In genomic region chr2:69936331-69936730, GRCm38 (mm10) we compare ENCODE assay signal across 22 mouse cellular contexts. TPM values are rescaled to one million over a fixed set of nuclear protein-coding genes. Genes with fewer than 3 reads are reported as not detected.
DNase-seq lines count a peak whose midpoint lies in the region; ATAC-seq and TF ChIP-seq lines count a peak whose summit lies in the region.
"Had no signal": no experiment of that assay in that cellular context is flagged by ENCODE, and none has a peak within 500 bp of the region (broad histone marks: within the 10 kb centered on the region; RNA-seq: fewer than 3 reads in every experiment).

No protein-coding gene starts in this region.

- no peak overlapping the region for H3K4me2 ChIP-seq in liver, embryonic 13.5 days
- H3K4me2 ChIP-seq in liver, postnatal 0 days (ENCODE audit: low read depth, low read length): no peak overlapping the region
- no peak overlapping the region for H3K4me2 ChIP-seq in midbrain, embryonic 11.5 days
- no peak overlapping the region for H3K4me2 ChIP-seq in midbrain, embryonic 14.5 days (ENCODE audit: low read length)
- H3K4me2 ChIP-seq: embryonic facial prominence, embryonic 12.5 days; forebrain, embryonic 13.5 days; forebrain, embryonic 15.5 days had no signal

- WGBS in liver, embryonic 13.5 days (ENCODE audit: insufficient replicate concordance): 63% methylated on average over 5 of the region's 5 CpGs
- WGBS in liver, postnatal 0 days (ENCODE audit: insufficient replicate concordance): 79% methylated on average over 5 of the region's 5 CpGs
- WGBS in midbrain, embryonic 11.5 days: 94% methylated on average over 5 of the region's 5 CpGs
- 95% methylated on average over 5 of the region's 5 CpGs for WGBS in midbrain, embryonic 14.5 days

- intact Hi-C loops in left cerebral cortex, postnatal 4 days (cut with DNase I): no loop called here

- H3K9ac ChIP-seq in liver, embryonic 13.5 days: no peak overlapping the region
- H3K9ac ChIP-seq in liver, postnatal 0 days (replicated peaks): no peak overlapping the region
- no peak overlapping the region for H3K9ac ChIP-seq in midbrain, embryonic 11.5 days (ENCODE audit: low read length)
- H3K9ac ChIP-seq in midbrain, embryonic 14.5 days (replicated peaks; ENCODE audit: low read length): no peak overlapping the region
- H3K9ac ChIP-seq: embryonic facial prominence, embryonic 12.5 days; forebrain, embryonic 13.5 days; forebrain, embryonic 15.5 days; forebrain, postnatal 0 days had no signal

- no peak for TF ChIP-seq CTCF in liver, postnatal 0 days (IDR thresholded peaks at IDR 0.05; ENCODE audit: low read depth)

- H3K27me3 ChIP-seq in liver, embryonic 13.5 days: no peaks in the 10 kb centered on the region
- H3K27me3 ChIP-seq in liver, postnatal 0 days (ENCODE audit: insufficient read depth, low read length): no peaks in the 10 kb centered on the region
- no peaks in the 10 kb centered on the region for H3K27me3 ChIP-seq in midbrain, embryonic 11.5 days (ENCODE audit: control insufficient read depth, insufficient read depth, low read length)
- no peaks in the 10 kb centered on the region for H3K27me3 ChIP-seq in midbrain, embryonic 14.5 days (ENCODE audit: control insufficient read depth, insufficient read depth, low read length)
- H3K27me3 ChIP-seq: embryonic facial prominence, embryonic 12.5 days; forebrain, embryonic 13.5 days; forebrain, embryonic 15.5 days had no signal

- ATAC-seq in liver, embryonic 13.5 days (ENCODE audit: low read depth): peak; percentile 52
- ATAC-seq in liver, postnatal 0 days: no peak
- no peak for ATAC-seq in midbrain, embryonic 11.5 days (ENCODE audit: low FRiP score)
- no peak for ATAC-seq in midbrain, embryonic 14.5 days (ENCODE audit: low FRiP score, low TSS enrichment)
- 0 out of 2 replicates have a peak, but pooled peaks have one; percentile 47 for ATAC-seq in erythroid progenitor cell, adult 5-6 weeks (replicated peaks; ENCODE audit: low FRiP score, poor library complexity, severe bottlenecking)
- peak; percentile 45 for ATAC-seq in megakaryocyte-erythroid progenitor cell, adult 5-6 weeks (replicated peaks; ENCODE audit: low FRiP score, low TSS enrichment, poor library complexity, severe bottlenecking)
- ATAC-seq: forebrain, embryonic 13.5 days; forebrain, embryonic 15.5 days; forebrain, postnatal 0 days had no signal

- TF ChIP-seq EP300 in liver, postnatal 0 days (IDR thresholded peaks at IDR 0.05; ENCODE audit: low read depth): no peak

- no peaks in the 10 kb centered on the region for H3K9me3 ChIP-seq in liver, embryonic 13.5 days (replicated peaks)
- no peaks in the 10 kb centered on the region for H3K9me3 ChIP-seq in liver, postnatal 0 days (ENCODE audit: low read length)
- no peaks in the 10 kb centered on the region for H3K9me3 ChIP-seq in midbrain, embryonic 11.5 days (ENCODE audit: control insufficient read depth, low read length)
- H3K9me3 ChIP-seq in midbrain, embryonic 14.5 days (ENCODE audit: control insufficient read depth, low read length): no peaks in the 10 kb centered on the region
- H3K9me3 ChIP-seq: embryonic facial prominence, embryonic 10.5 days; embryonic facial prominence, embryonic 12.5 days; forebrain, embryonic 13.5 days; forebrain, embryonic 15.5 days had no signal

- H3K27ac ChIP-seq in liver, embryonic 13.5 days: no peak overlapping the region
- H3K27ac ChIP-seq in liver, postnatal 0 days (ENCODE audit: low read depth): no peak overlapping the region
- H3K27ac ChIP-seq in midbrain, embryonic 11.5 days (ENCODE audit: low read depth, low read length): no peak overlapping the region
- no peak overlapping the region for H3K27ac ChIP-seq in midbrain, embryonic 14.5 days (replicated peaks; ENCODE audit: low read depth, low read length)
- H3K27ac ChIP-seq: embryonic facial prominence, embryonic 10.5 days; embryonic facial prominence, embryonic 12.5 days; forebrain, embryonic 13.5 days; forebrain, embryonic 15.5 days had no signal

- DNase-seq in liver, embryonic 13.5 days: peak; percentile 5
- DNase-seq in liver, postnatal 0 days: no peak
- DNase-seq in midbrain, embryonic 11.5 days (ENCODE audit: low spot score, missing footprints): peak; percentile 76
- DNase-seq in midbrain, embryonic 14.5 days: no peak
- DNase-seq in adipocyte (ENCODE audit: low spot score): no peak
- DNase-seq in left cerebral cortex, postnatal 4 days: no peak
- DNase-seq: adrenal gland, adult 2 months; adrenal gland, postnatal 10 days; adrenal gland, postnatal 25 days; cerebellum, adult 11 months; cerebellum, adult 18-20 months; cerebellum, adult 8-10 months; cerebellum, adult 9-11 months; cerebellum, postnatal 25 days; forebrain, postnatal 0 days had no signal

- H3K4me3 ChIP-seq in liver, embryonic 13.5 days (replicated peaks): no peak overlapping the region
- H3K4me3 ChIP-seq in liver, postnatal 0 days (ENCODE audit: low read depth, low read length): no peak overlapping the region
- H3K4me3 ChIP-seq in midbrain, embryonic 11.5 days (ENCODE audit: low read depth, low read length): no peak overlapping the region
- no peak overlapping the region for H3K4me3 ChIP-seq in midbrain, embryonic 14.5 days (replicated peaks; ENCODE audit: low read depth, low read length)
- H3K4me3 ChIP-seq: embryonic facial prominence, embryonic 10.5 days; embryonic facial prominence, embryonic 12.5 days; erythroblast, embryonic 14.5 days; forebrain, embryonic 13.5 days; forebrain, embryonic 15.5 days had no signal

- H3K4me1 ChIP-seq in liver, embryonic 13.5 days (replicated peaks): peaks cover 24% of the 10 kb centered on the region
- no peaks in the 10 kb centered on the region for H3K4me1 ChIP-seq in liver, postnatal 0 days (ENCODE audit: insufficient read depth)
- no peaks in the 10 kb centered on the region for H3K4me1 ChIP-seq in midbrain, embryonic 11.5 days (ENCODE audit: control insufficient read depth, insufficient read depth, low read length)
- no peaks in the 10 kb centered on the region for H3K4me1 ChIP-seq in midbrain, embryonic 14.5 days (ENCODE audit: control insufficient read depth, insufficient read depth, low read length)
- H3K4me1 ChIP-seq: embryonic facial prominence, embryonic 12.5 days; forebrain, embryonic 13.5 days; forebrain, embryonic 15.5 days had no signal

- H3K36me3 ChIP-seq in liver, embryonic 13.5 days: peaks cover 27% of the 10 kb centered on the region
- H3K36me3 ChIP-seq in liver, postnatal 0 days (replicated peaks; ENCODE audit: insufficient read depth, low read length): peaks cover 15% of the 10 kb centered on the region
- H3K36me3 ChIP-seq in midbrain, embryonic 11.5 days (ENCODE audit: control insufficient read depth, insufficient read depth, low read length): no peaks in the 10 kb centered on the region
- H3K36me3 ChIP-seq in midbrain, embryonic 14.5 days (ENCODE audit: control insufficient read depth, insufficient read depth, low read length): peaks cover 32% of the 10 kb centered on the region

RNA-seq across cellular contexts. Expression of gene Ubr3, which starts 39.3 kb away (rescaled TPM):
- 5.1 and 6.0 TPM in 2 replicates for polyA plus RNA-seq in liver, embryonic 13.5 days (2015; fragmentation: Nextera tagmentation; extraction: Ambion mirVana)
- polyA plus RNA-seq in liver, postnatal 0 days (2015; fragmentation: Nextera tagmentation; extraction: Ambion mirVana): 5.7 and 6.0 TPM in 2 replicates
- 17.1 and 18.9 TPM in 2 replicates for polyA plus RNA-seq in midbrain, embryonic 11.5 days (2014; fragmentation: Nextera tagmentation; extraction: Ambion mirVana)
- polyA plus RNA-seq in midbrain, embryonic 14.5 days (2014; fragmentation: Nextera tagmentation; extraction: Ambion mirVana): 26.0 and 26.9 TPM in 2 replicates
- 70.3 and 101 TPM in 2 replicates for total RNA-seq in erythroid progenitor cell, adult 5-6 weeks (2015; ENCODE audit: low replicate concordance)
- 53.0 and 72.6 TPM in 2 replicates for total RNA-seq in erythroid progenitor cell, adult 5-6 weeks (2017; ENCODE audit: low replicate concordance)
- 31.5 and 37.1 TPM in 2 replicates for total RNA-seq in megakaryocyte-erythroid progenitor cell, adult 5-6 weeks (2014; fragmentation: Nextera tagmentation)
- total RNA-seq in megakaryocyte-erythroid progenitor cell, adult 5-6 weeks (2017): 39.3 and 67.1 TPM in 2 replicates
- 100 to 1,000 TPM; 113 to 117 TPM for total RNA-seq in left cerebral cortex, postnatal 4 days (2021)

RNA-seq across cellular contexts. Expression of gene Mettl5, which starts 50.9 kb away (rescaled TPM):
- polyA plus RNA-seq in liver, embryonic 13.5 days (2015; fragmentation: Nextera tagmentation; extraction: Ambion mirVana): 40.8 and 42.1 TPM in 2 replicates
- 27.8 and 28.7 TPM in 2 replicates for polyA plus RNA-seq in liver, postnatal 0 days (2015; fragmentation: Nextera tagmentation; extraction: Ambion mirVana)
- polyA plus RNA-seq in midbrain, embryonic 11.5 days (2014; fragmentation: Nextera tagmentation; extraction: Ambion mirVana): 37.6 and 41.4 TPM in 2 replicates
- polyA plus RNA-seq in midbrain, embryonic 14.5 days (2014; fragmentation: Nextera tagmentation; extraction: Ambion mirVana): 27.7 and 29.7 TPM in 2 replicates
- 18.0 and 22.7 TPM in 2 replicates for total RNA-seq in erythroid progenitor cell, adult 5-6 weeks (2015; ENCODE audit: low replicate concordance)
- total RNA-seq in erythroid progenitor cell, adult 5-6 weeks (2017; ENCODE audit: low replicate concordance): 14.1 and 25.4 TPM in 2 replicates
- total RNA-seq in megakaryocyte-erythroid progenitor cell, adult 5-6 weeks (2014; fragmentation: Nextera tagmentation): 27.3 and 60.1 TPM in 2 replicates
- total RNA-seq in megakaryocyte-erythroid progenitor cell, adult 5-6 weeks (2017): 43.5 and 86.1 TPM in 2 replicates
- 10 to 100 TPM; 12.4 to 15.5 TPM for total RNA-seq in left cerebral cortex, postnatal 4 days (2021)

Comparison
In these comparisons a context has a peak if more than half of its experiments do, and no peak if none do; other contexts are left out.
1. ATAC-seq: peak in liver, embryonic 13.5 days (single experiment), erythroid progenitor cell, adult 5-6 weeks (single experiment) and megakaryocyte-erythroid progenitor cell, adult 5-6 weeks (single experiment); none in liver, postnatal 0 days (single experiment), midbrain, embryonic 11.5 days (single experiment) and midbrain, embryonic 14.5 days (single experiment).
2. DNase-seq: peak in liver, embryonic 13.5 days (single experiment) and midbrain, embryonic 11.5 days (single experiment); none in liver, postnatal 0 days (single experiment), midbrain, embryonic 14.5 days (single experiment), adipocyte (single experiment) and left cerebral cortex, postnatal 4 days (single experiment).